Mouse (Mus musculus): ENCODE results near the gene Kif7. TPM values are rescaled to one million over a fixed set of nuclear protein-coding genes. Genes with fewer than 3 reads are reported as not detected.

Kif7 gene
- polyA plus RNA-seq, 1 experiment from 2014 or later: 4.1 TPM

DNA sequence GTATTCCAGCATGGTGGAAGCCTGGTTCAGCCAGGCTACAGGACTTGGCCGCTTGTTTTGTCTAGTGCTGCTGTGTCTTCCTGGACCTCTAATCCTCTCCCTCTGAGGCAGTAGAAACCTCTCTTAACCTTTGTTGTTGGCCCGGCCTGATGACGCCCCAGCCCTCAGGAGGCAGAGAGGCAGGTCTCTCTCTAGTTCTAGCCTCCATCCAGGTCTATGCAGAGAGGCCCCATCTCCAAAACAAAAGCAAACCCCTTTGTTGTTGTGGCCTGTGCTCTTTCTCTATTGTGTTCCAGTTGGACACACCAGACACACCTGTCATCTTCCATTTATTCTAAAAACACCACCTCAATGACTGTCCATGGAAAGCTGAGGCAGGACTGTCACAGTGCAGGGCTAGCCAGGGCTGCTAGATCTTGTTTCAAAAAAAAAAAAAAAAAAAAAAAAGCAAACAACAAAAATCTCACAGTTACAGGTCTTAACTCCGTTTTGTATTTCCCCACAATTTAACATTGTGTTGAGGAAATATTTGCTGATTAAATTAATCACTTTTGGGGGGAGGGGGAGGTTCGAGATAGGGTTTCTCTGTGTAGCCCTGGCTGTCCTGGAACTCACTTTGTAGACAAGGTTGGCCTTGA is 54.1 kb downstream of the Kif7 start:
- WGBS: 15% methylated on average over 5 of the region's 5 CpGs

GRCm38 (mm10) chr7:79660291-79661150 is 55.0 kb downstream of the Kif7 start:
- peak overlapping the region; percentile 96 for H3K4me2 ChIP-seq
- H3K4me3 ChIP-seq: peak overlapping the region; percentile 90
- peaks cover under 1% of the 10 kb centered on the region for H3K36me3 ChIP-seq
- peak; percentile 40; the same call in 1 of the 2 replicates for ATAC-seq (ENCODE audit: insufficient number of reproducible peaks, low FRiP score)
- no peaks in the 10 kb centered on the region for H3K9me3 ChIP-seq (replicated peaks)
- no peaks in the 10 kb centered on the region for H3K27me3 ChIP-seq (replicated peaks)
- WGBS: under 1% methylated on average over 73 of the region's 73 CpGs
- no peak overlapping the region for H3K27ac ChIP-seq (ENCODE audit: poor library complexity, severe bottlenecking)
- H3K9ac ChIP-seq: peak overlapping the region; percentile 90
- H3K4me1 ChIP-seq (replicated peaks): peaks cover 19% of the 10 kb centered on the region

More for the DNA sequence above, 54.1 kb downstream of the Kif7 start:
- ATAC-seq (ENCODE audit: insufficient number of reproducible peaks, low FRiP score): no peak
- Histone ChIP-seq H3K27ac (ENCODE audit: poor library complexity, severe bottlenecking) (no peak overlapping the region), H3K36me3 (peaks cover 5% of the 10 kb centered on the region), H3K4me3 (peak overlapping the region; percentile 90), H3K27me3 (replicated peaks) (no peaks in the 10 kb centered on the region), H3K9ac (peak overlapping the region; percentile 90), H3K9me3 (replicated peaks) (no peaks in the 10 kb centered on the region), H3K4me1 (replicated peaks) (peaks cover 19% of the 10 kb centered on the region), H3K4me2 (peak overlapping the region; percentile 96)

GRCm38 (mm10) chr7:79659578-79660290 is 55.8 kb downstream of the Kif7 start, which contains the start of gene Ticrr:
Gene Ticrr, plus strand, starts transcription at chr7:79660196.
- ATAC-seq (ENCODE audit: insufficient number of reproducible peaks, low FRiP score): peak; percentile 100
- WGBS: under 1% methylated on average over 39 of the region's 39 CpGs

GRCm38 (mm10) chr7:79654586-79654985 is 60.9 kb downstream of the Kif7 start:
- H3K27me3 ChIP-seq (replicated peaks): no peaks in the 10 kb centered on the region
- no peaks in the 10 kb centered on the region for H3K4me1 ChIP-seq (replicated peaks)
- no peaks in the 10 kb centered on the region for H3K36me3 ChIP-seq
- H3K4me2 ChIP-seq: no peak overlapping the region
- H3K4me3 ChIP-seq: no peak overlapping the region
- no peak overlapping the region for H3K27ac ChIP-seq (ENCODE audit: poor library complexity, severe bottlenecking)
- no peak overlapping the region for H3K9ac ChIP-seq
- ATAC-seq (ENCODE audit: insufficient number of reproducible peaks, low FRiP score): no peak
- no peaks in the 10 kb centered on the region for H3K9me3 ChIP-seq (replicated peaks)
- 53% methylated on average over 1 of the region's 1 CpGs for WGBS

More at GRCm38 (mm10) chr7:79659578-79660290, 55.8 kb downstream of the Kif7 start, which contains the start of gene Ticrr:
- H3K36me3 ChIP-seq: no peaks in the 10 kb centered on the region
- H3K4me2 ChIP-seq: peak within 1 kb of the TSS; percentile 96
- peak within 1 kb of the TSS; percentile 90 for H3K4me3 ChIP-seq
- no peaks in the 10 kb centered on the region for H3K27me3 ChIP-seq (replicated peaks)
- H3K27ac ChIP-seq (ENCODE audit: poor library complexity, severe bottlenecking): no peak within 1 kb of the TSS
- H3K9ac ChIP-seq: peak within 1 kb of the TSS; percentile 90
- H3K4me1 ChIP-seq (replicated peaks): peaks cover 19% of the 10 kb centered on the region
- no peaks in the 10 kb centered on the region for H3K9me3 ChIP-seq (replicated peaks)

- Histone ChIP-seq H3K27me3 (replicated peaks) (no peaks in the 10 kb centered on the region), H3K4me3 (no peak overlapping the region), H3K36me3 (no peaks in the 10 kb centered on the region), H3K27ac (ENCODE audit: poor library complexity, severe bottlenecking) (no peak overlapping the region), H3K9ac (no peak overlapping the region), H3K4me2 (no peak overlapping the region), H3K9me3 (replicated peaks) (no peaks in the 10 kb centered on the region), H3K4me1 (replicated peaks) (no peaks in the 10 kb centered on the region)
- WGBS: 65% methylated on average over 1 of the region's 1 CpGs
- ATAC-seq (ENCODE audit: insufficient number of reproducible peaks, low FRiP score): no peak
Measured at GRCm38 (mm10) chr7:79654185-79654584, 61.3 kb downstream of the Kif7 start.

- H3K9me3 ChIP-seq (replicated peaks): no peaks in the 10 kb centered on the region
- H3K4me3 ChIP-seq: no peak overlapping the region
- no peaks in the 10 kb centered on the region for H3K36me3 ChIP-seq
- no peaks in the 10 kb centered on the region for H3K4me1 ChIP-seq (replicated peaks)
- 5% methylated on average over 3 of the region's 3 CpGs for WGBS
- H3K4me2 ChIP-seq: no peak overlapping the region
- peaks cover 12% of the 10 kb centered on the region; the same call in 1 of the 2 replicates for H3K27me3 ChIP-seq (replicated peaks)
- no peak overlapping the region for H3K27ac ChIP-seq (ENCODE audit: poor library complexity, severe bottlenecking)
- no peak for ATAC-seq (ENCODE audit: insufficient number of reproducible peaks, low FRiP score)
- no peak overlapping the region for H3K9ac ChIP-seq
Measured at GRCm38 (mm10) chr7:79649005-79649404, 66.5 kb downstream of the Kif7 start.

Other genes with a start within 250 kb of the Kif7 start
- 37.9 and 39.6 TPM in 2 replicates for gene Polg, start 249.4 kb downstream of the Kif7 start, polyA plus RNA-seq (2016; fragmentation: Nextera tagmentation; extraction: Ambion mirVana)
- 0.14 TPM in 1 of 2 replicates, not detected in the other for gene Rhcg, start 98.1 kb downstream of the Kif7 start, polyA plus RNA-seq (2016; fragmentation: Nextera tagmentation; extraction: Ambion mirVana)
- 7.7 and 8.5 TPM in 2 replicates for gene Ticrr, start 55.5 kb downstream of the Kif7 start, polyA plus RNA-seq (2016; fragmentation: Nextera tagmentation; extraction: Ambion mirVana)
- gene Plin1, start 17.2 kb upstream of the Kif7 start, polyA plus RNA-seq (2016; fragmentation: Nextera tagmentation; extraction: Ambion mirVana): not detected in 2 replicates
- 7.5 and 7.7 TPM in 2 replicates for gene Pex11a, start 27.4 kb upstream of the Kif7 start, polyA plus RNA-seq (2016; fragmentation: Nextera tagmentation; extraction: Ambion mirVana)
- 4.4 and 4.9 TPM in 2 replicates for gene Wdr93, start 27.4 kb upstream of the Kif7 start, polyA plus RNA-seq (2016; fragmentation: Nextera tagmentation; extraction: Ambion mirVana)
- not detected in 2 replicates for gene Mesp1, start 78.1 kb upstream of the Kif7 start, polyA plus RNA-seq (2016; fragmentation: Nextera tagmentation; extraction: Ambion mirVana)
- gene Mesp2, start 95.0 kb upstream of the Kif7 start, polyA plus RNA-seq (2016; fragmentation: Nextera tagmentation; extraction: Ambion mirVana): 0.17 and 0.37 TPM in 2 replicates
- gene Anpep, start 145.3 kb upstream of the Kif7 start, polyA plus RNA-seq (2016; fragmentation: Nextera tagmentation; extraction: Ambion mirVana): 6.7 and 9.7 TPM in 2 replicates
- 33.4 and 36.6 TPM in 2 replicates for gene Ap3s2, start 204.9 kb upstream of the Kif7 start, polyA plus RNA-seq (2016; fragmentation: Nextera tagmentation; extraction: Ambion mirVana)
- 26.4 and 29.5 TPM in 2 replicates for gene Arpin, start 219.6 kb upstream of the Kif7 start, polyA plus RNA-seq (2016; fragmentation: Nextera tagmentation; extraction: Ambion mirVana)

Data from heart, embryonic 12.5 days (tissue).